Mouse (Mus musculus) heart, adult 18-20 months (tissue): ENCODE results near the gene Uba1. TPM values are rescaled to one million over a fixed set of nuclear protein-coding genes. Genes with fewer than 3 reads are reported as not detected.

ENCODE experiments used
- DNase-seq, 2 experiments: peaks; one replicate each; pipeline ENCODE4 v3.0.0; 2021 to 2022; ENCODE audit warnings: mixed read lengths in 1 of 2
- long read RNA-seq, 2 experiments: library from polyadenylated mRNA; stranded (forward); transcript quantifications; one replicate each; pipeline ENCODE4 v2.0.0; 2021
- total RNA-seq, 2 experiments: library from RNA; stranded (reverse); gene quantifications; 2 replicates each; pipeline ENCODE4 v1.2.3; 2021

The Uba1 gene
- total RNA-seq: 100 to 1,000 TPM; 206 to 212 TPM
- long read RNA-seq, experiment 1, full-length matches to known transcripts: 83 of 101 reads
- long read RNA-seq, experiment 1, partial matches to known transcripts: 14 of 101 reads
- long read RNA-seq, experiment 1, other reads (novel, unspliced or antisense): 4 of 101 reads
- long read RNA-seq, experiment 2, full-length matches to known transcripts: 45 of 62 reads
- long read RNA-seq, experiment 2, partial matches to known transcripts: 16 of 62 reads
- long read RNA-seq, experiment 2, other reads (novel, unspliced or antisense): 1 of 62 reads

DNA sequence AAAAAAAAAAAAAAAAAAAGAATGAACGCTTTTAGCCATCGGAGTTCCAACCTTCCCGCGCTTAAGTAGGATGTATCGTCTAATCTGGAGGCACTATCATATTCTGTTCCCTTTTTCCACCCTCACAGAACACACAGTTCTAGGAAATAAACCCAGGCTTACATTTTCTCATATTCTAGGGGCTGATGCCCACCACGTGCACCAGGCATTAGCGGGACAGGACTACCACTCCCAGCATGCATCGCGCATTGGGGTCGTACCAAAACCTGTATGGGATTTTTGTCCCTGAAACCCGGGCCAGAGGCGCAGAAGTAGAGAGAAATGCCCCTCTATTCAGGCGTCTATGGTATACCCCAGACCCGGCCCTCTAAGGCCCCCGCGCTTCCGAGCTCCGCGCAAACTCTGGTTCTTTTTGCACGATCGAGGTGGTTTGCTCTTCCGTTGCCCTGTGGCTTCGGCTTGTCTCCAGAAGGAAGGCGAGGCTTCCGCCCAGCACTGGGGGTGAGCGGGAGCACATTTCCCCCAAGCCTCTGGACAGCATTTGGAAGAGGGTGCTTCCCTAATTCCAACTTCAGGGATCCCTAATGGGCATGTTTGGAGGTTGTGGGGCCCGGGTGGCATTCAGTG lies at the start of gene Uba1:
Gene Uba1, plus strand, starts transcription at position 301 of the 627 bp plus-strand sequence.
- DNase-seq: peak; percentile 85 to 86

DNA sequence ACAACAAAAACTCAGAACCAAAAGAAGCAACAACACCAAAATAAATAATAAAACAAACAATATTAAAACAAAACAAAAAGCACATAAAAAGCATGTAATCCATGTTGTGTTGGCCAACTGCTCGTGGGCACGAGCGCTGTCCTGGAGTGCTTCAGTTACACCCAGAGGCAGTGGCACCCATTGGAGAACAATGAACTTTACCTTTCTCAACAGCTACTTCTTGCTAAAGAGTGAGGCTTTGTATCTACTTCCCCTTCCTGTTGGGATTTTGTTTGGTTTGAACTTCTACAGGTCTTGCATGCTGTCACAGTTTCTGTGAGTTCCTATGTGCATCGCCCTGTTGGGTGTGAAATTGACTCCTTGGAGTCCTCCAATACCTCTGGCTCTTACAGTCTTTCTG lies 49.6 kb upstream of the Uba1 start:
- no peak for DNase-seq

DNA sequence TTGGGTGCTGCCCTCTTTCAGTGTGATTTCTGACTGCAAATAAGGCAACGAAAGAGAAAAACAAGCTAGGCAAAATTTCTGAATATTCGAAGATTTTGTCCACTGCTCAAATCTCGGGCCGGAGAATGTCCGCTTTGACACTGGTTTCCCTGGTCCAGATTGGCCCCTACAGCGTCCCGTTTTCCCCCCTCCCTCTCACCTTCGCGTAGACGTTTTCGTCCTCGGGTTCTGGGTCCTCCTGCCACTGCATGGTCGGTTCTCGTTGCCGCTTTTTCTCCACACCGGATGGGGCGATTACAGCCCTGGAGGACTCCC lies 41.3 kb upstream of the Uba1 start:
- no peak for DNase-seq

DNA sequence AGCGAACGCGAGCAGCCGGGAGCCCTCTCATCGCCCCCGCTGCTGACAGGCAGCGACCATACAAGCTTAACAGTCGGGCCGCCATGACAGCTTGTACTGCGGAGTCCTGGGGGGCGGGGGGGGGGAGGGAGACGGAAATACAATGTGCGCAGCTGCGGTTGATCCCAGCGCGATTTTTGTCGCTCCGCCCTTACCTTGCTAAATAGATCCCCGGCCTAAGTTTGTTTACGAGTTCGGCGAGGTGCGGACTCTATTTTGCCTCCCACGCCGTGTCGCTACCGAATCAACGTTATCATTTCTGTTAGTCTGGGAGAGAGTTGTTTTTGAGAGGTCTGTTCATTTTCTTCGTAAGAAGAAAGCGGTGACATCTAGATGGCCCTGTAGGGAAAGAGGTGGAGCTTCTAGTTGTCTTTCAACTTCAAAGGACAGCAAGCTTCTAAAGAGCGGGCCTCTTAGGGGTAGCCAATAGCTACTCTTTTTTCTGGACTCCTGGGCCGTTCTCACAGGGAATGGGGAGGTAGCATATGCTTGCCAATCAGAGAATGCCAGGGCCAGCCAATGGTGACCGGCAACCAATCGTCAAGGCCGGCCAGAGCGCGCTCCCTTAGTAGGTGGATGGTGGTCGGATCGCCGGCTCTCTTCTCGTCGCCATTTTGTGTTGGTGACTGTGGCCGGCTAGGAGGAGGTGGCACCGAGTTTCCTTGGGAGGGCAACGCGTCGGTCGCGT lies 40.8 kb upstream of the Uba1 start, which contains the start of the genes Rbm10 and Ndufb11:
Gene Rbm10, plus strand, starts transcription at position 328 of the 727 bp plus-strand sequence.
Gene Ndufb11, minus strand, starts transcription at position 444 of the 727 bp plus-strand sequence.
- peak; percentile 83 to 89 for DNase-seq

DNA sequence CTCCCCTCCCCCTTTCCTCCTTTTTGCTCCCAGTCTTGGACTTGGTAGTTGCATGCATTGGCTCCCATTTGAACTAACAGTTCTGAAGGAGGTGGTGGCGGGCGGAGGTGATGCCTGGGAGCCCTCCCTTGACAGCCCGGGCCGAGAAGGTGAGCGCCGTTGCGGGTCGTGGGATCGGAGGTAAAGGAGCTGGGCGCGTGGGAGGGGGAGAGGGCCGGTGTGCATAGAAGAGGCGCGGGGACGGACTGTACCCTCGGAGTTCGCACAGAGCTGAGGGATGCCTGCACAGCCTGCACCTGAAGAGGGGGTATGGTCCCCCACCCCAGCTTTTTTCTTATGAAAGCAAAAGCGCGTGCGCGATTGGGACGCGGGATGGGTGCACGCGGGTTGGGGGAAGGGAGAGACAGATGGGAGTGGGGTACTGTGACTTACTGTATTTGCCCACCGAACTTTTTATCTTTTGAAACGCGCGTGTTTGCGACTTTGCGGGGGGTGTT lies 40.2 kb upstream of the Uba1 start:
- no peak for DNase-seq

GRCm38 (mm10) chrX:20638141-20638540 lies 20.0 kb upstream of the Uba1 start:
- DNase-seq: no peak

DNA sequence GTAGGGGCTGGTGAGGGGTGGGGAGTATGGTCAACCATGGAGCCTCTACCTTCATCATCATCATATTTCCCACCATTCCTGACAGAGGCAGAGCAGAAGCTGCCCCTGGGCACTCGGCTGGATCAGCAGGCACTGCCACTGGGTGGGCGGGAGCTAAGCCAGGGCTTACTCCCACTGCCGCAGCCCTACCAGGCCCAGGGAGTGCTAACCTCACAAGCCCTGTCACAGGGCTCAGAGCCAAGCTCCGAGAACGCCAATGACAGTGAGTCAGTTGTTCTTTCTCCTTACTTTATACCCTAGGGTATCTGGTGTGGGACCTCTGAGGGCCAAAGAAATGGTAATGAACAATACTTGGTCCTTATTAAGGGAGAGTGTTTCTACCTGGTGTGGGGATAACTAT lies 13.3 kb upstream of the Uba1 start:
- peak in 1 of 2 experiments; percentile 14 for DNase-seq

DNA sequence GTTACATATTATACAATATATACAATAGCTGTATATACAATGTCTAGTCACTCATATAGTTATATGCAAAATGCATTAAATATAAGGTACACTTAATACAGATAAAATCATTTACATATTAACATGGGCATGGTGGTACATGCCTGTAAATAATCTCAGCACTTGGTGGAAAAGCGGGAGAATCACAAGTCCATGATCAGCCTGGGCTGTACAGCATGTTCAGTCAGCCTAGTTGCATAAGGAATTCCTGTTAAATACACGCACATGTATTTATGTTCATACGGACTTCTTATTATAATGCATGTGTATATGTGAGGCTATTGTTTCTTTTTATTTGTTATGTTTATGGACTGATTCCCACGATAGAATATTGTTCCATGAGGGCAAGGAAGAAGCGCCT lies 533 bp upstream of the Uba1 start:
- DNase-seq: no peak

GRCm38 (mm10) chrX:20658891-20659406 lies 823 bp downstream of the Uba1 start:
- peak; percentile 7 to 25 for DNase-seq

GRCm38 (mm10) chrX:20662317-20662715 lies 4.2 kb downstream of the Uba1 start:
- no peak for DNase-seq

- peak; percentile 88 to 92 for DNase-seq
Observed at GRCm38 (mm10) chrX:20662716-20663443, 4.8 kb downstream of the Uba1 start.

GRCm38 (mm10) chrX:20663444-20663790 lies 5.3 kb downstream of the Uba1 start:
- DNase-seq: peak in 1 of 2 experiments; percentile 7

- peak; percentile 89 to 96 for DNase-seq
Observed at GRCm38 (mm10) chrX:20687519-20688067, 29.5 kb downstream of the Uba1 start, which contains the start of gene Cdk16. Cdk16 (plus strand) TSS chrX:20687954.

DNA sequence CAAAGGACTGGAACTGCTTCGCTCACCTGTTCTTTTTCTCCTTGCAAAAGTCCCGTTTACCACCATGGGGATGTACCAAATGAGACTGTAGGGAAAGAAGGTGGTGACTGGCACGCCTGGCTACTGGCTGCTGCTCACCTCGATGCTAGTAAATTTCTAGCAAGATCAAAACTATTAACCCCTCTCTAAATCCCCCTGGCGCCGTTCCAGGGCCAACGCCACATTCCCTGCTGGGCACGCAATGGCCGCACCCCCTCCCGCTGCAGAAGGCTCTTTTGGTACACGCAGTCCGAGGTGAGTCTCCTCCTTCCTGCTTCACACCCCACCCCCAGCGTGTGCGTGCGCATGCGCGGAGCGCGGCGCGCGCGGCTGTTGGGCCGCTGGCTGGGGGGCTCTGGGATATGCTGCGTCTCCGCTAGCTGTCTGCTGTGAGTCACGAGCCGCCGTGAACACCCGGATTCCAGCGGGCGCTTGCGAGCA lies 30.0 kb downstream of the Uba1 start:
- DNase-seq: peak; percentile 86 to 88

DNA sequence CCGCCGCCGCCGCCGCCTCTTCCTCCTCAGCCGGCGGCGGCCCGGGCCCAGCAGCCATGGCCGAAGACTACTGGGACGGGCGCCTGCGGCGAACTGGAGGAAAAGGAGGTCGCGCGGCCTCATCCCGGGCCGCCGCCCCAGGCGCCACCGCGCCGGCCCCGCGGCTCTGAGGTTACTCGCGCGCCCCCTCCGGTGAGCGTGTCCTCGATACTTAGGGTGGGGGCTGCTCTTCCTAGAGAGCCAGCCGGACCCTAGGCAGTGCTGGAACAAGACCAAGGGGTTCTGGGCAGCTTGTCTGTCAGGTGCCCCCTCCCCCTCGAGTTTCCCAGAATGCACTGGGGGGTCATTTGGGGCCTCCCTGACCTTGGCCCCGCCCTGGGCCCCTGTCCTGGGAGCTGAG lies 30.5 kb downstream of the Uba1 start:
- DNase-seq: peak; percentile 61 to 71

GRCm38 (mm10) chrX:20691566-20691965 lies 33.4 kb downstream of the Uba1 start:
- DNase-seq: no peak

- no peak for DNase-seq
Observed at GRCm38 (mm10) chrX:20692616-20693015, 34.5 kb downstream of the Uba1 start.

DNA sequence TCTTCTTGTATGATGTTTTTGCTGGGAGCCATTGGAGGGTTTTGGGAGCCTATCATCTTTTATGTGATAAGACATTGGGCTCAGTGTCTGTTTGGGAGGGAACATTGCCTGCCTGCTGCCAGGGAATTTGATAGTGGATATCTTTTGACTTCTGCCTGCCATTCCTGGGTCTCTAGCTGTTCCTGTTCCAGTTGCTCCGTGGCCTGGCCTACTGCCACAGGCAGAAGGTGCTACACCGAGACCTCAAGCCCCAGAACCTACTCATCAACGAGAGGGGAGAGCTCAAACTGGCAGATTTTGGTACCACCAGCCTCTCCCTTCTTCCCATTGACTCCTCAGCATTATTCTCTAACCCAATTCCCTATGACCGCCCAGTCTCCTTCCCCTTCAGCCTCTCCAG lies 37.7 kb downstream of the Uba1 start:
- peak; percentile 35 to 40 for DNase-seq

DNA sequence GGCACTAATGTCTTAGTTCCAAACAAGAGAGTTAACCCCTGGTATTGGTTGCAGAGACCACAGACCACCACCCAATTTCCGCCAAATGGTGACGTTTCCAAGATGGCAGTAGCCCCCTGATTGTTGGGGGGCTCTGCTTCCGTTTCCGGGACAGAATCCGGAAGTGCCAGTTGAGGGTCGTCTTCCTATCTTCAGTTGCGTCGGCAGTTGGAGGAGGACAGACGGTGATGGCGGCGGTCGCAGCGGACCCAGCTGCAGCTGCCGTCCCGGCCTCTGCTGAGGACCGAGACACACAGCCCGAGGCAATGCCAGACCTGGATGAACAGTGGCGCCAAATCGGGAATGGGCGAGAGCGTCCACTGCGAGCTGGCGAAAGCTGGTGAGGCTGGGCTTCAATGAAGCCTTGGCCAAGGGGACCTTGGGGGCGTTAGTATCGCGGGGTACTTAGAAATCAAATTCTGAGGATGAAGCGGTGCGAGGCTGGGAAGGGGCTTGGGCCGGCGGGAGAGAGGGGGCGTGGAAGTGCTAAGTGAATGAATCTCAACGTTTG lies 45.7 kb downstream of the Uba1 start, which contains the start of gene Usp11:
Gene Usp11, plus strand, starts transcription at position 166 of the 550 bp plus-strand sequence.
- no peak for DNase-seq

DNA sequence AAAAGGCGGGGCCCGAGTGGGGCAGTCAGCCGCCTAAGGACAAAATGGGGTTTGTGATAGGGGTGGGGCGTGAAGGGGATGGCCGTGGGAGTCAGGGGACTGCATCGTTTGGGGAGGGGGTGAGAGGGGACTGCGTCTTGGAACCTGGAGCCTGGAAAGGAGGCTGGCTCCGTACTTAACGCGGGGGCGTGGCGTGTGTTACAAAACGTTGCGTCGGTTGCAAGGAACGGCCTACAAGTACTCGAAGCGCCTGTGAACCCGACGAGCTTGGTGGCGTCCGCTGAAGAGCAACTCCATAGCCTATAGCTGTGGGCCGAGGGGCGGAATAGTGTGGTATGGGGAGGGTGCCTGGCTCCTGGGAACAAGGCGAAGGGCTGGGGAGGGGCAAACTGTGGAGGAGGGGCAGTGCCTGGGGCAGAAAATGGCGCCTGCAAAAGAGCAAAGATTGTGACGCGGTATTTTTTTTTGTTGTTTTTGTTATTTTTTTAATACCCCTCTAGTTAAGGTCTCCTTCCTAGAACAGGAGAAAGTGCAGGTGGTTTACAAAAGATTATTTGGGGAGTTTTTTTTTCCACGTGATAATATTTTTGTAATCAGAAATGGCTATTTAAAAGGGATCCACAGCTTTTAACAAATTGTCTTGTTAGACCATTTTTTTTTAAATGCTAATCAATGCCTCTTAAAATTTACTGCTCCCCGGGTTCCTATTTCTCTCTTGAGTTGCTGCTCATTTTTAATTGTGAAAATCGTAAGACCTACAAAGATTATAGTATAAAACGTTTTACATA lies 46.4 kb downstream of the Uba1 start:
- peak; percentile 80 to 83 for DNase-seq

DNA sequence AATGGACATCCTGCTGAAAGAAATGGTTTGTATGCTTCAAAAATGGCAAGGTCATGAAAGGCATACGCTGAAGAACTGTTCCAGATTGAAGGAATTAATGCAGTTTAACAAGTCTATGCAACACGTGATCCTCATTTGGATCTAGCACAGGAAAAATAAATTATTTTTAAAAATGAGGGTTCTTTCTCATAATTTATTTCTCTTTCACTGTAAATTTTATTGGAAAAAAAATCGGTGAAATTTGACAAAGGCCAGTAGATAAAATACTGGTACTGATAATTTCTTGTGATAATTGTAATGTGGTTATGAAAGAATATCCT lies 46.9 kb downstream of the Uba1 start:
- DNase-seq: no peak
